Mouse (Mus musculus): ENCODE measurements around the gene Kcnk2. TPM values are rescaled to one million over a fixed set of nuclear protein-coding genes. Genes with fewer than 3 reads are reported as not detected.

The Kcnk2 gene
- polyA plus RNA-seq, 1 experiment from 2014 or later, result not detected

DNA sequence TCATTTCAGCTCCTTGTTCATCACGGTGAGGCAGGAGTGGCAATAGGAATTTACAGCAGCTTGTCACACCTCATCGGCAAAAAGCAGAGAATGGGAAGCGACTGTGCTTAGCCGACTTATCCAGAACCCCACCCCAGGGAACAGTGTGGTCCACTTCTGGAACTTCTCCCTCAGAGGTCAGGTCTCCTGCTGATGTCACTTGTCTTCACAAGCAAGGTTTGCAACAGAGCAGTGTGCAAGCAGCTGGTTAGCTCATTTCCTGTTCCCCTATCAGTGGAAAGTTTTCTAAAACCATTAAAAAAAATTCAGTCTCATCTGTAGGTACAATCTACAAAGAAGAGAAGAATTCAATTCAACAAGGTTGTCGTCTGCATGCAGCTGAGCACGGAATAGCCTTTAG is 236.9 kb downstream of the Kcnk2 start:
- Histone ChIP-seq H3K4me3 (ENCODE audit: low read depth, low read length) (no peak overlapping the region), H3K27me3 (ENCODE audit: insufficient read depth, low read length) (no peaks in the 10 kb centered on the region), H3K4me1 (ENCODE audit: insufficient read depth) (no peaks in the 10 kb centered on the region), H3K36me3 (replicated peaks; ENCODE audit: insufficient read depth, low read length) (no peaks in the 10 kb centered on the region), H3K27ac (ENCODE audit: low read depth) (no peak overlapping the region), H3K9ac (replicated peaks) (no peak overlapping the region), H3K9me3 (ENCODE audit: low read length) (no peaks in the 10 kb centered on the region), H3K4me2 (ENCODE audit: low read depth, low read length) (no peak overlapping the region)
- 55% methylated on average over 6 of the region's 6 CpGs for WGBS (ENCODE audit: insufficient replicate concordance)
- ATAC-seq (no peak), DNase-seq (no peak)
- no peak for TF ChIP-seq EP300 (IDR thresholded peaks at IDR 0.05; ENCODE audit: low read depth)
- TF ChIP-seq CTCF (IDR thresholded peaks at IDR 0.05; ENCODE audit: low read depth), result no peak

DNA sequence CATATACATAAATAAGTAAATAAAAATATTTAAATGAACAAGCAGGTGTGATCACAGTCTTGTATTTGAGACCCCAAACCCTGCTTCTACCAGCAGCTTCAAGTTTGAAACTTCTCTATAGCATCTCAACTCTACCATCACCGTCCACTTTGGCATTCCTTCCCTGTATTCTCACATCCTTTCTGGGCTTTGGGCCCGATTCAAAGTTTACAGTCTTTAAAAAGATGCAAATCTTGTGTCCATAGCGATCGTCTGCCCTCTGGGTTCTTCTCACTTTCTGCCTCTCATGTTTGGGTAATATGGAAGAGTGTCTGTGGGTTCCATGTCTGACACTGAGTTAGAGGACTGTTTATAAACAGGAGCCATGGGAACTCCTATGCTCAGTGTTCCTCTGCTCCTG is 237.4 kb downstream of the Kcnk2 start:
- Histone ChIP-seq H3K27me3 (ENCODE audit: insufficient read depth, low read length) (no peaks in the 10 kb centered on the region), H3K9me3 (ENCODE audit: low read length) (no peaks in the 10 kb centered on the region), H3K27ac (ENCODE audit: low read depth) (no peak overlapping the region), H3K4me1 (ENCODE audit: insufficient read depth) (no peaks in the 10 kb centered on the region), H3K4me2 (ENCODE audit: low read depth, low read length) (no peak overlapping the region), H3K4me3 (ENCODE audit: low read depth, low read length) (no peak overlapping the region), H3K36me3 (replicated peaks; ENCODE audit: insufficient read depth, low read length) (no peaks in the 10 kb centered on the region), H3K9ac (replicated peaks) (no peak overlapping the region)
- ATAC-seq (no peak), DNase-seq (no peak)
- no peak for TF ChIP-seq CTCF (IDR thresholded peaks at IDR 0.05; ENCODE audit: low read depth)
- WGBS (ENCODE audit: insufficient replicate concordance), result 71% methylated on average over 4 of the region's 4 CpGs

DNA sequence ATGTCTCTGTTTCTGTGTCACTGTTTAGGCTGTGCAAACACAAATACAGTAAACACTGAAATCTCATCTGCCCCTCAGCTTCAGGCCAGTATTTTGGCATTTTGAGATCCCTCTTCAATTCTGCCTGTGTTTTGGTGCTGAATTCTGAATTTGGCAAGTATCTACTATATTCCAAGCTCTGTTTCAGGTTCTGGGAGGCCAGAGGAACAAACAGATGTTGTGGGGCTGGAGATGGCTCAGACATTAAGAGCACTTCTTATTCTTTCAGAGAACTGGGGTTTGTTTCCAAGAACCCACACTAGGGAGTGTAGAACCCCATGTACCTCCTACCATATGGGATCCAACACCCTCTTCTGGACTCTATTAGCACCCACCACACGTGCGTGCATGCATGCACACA is 237.8 kb downstream of the Kcnk2 start:
- no peaks in the 10 kb centered on the region for H3K27me3 ChIP-seq (ENCODE audit: insufficient read depth, low read length)
- no peak overlapping the region for H3K27ac ChIP-seq (ENCODE audit: low read depth)
- DNase-seq, result no peak
- H3K4me2 ChIP-seq (ENCODE audit: low read depth, low read length), result no peak overlapping the region
- no peak overlapping the region for H3K9ac ChIP-seq (replicated peaks)
- no peak for ATAC-seq
- no peaks in the 10 kb centered on the region for H3K36me3 ChIP-seq (replicated peaks; ENCODE audit: insufficient read depth, low read length)
- TF ChIP-seq CTCF (IDR thresholded peaks at IDR 0.05; ENCODE audit: low read depth) (no peak), EP300 (IDR thresholded peaks at IDR 0.05; ENCODE audit: low read depth) (no peak)
- H3K4me3 ChIP-seq (ENCODE audit: low read depth, low read length), result no peak overlapping the region
- WGBS (ENCODE audit: insufficient replicate concordance), result 82% methylated on average over 2 of the region's 2 CpGs
- no peaks in the 10 kb centered on the region for H3K9me3 ChIP-seq (ENCODE audit: low read length)
- no peaks in the 10 kb centered on the region for H3K4me1 ChIP-seq (ENCODE audit: insufficient read depth)

Small RNAs within 50 kb of the gene (microRNA-seq; reads per million reads assigned to microRNA genes)
- not detected for gene Gm24092

Measured in liver, postnatal 0 days (tissue).